Comparison of ENCODE assay signal across 16 mouse cellular contexts in the genomic region with DNA sequence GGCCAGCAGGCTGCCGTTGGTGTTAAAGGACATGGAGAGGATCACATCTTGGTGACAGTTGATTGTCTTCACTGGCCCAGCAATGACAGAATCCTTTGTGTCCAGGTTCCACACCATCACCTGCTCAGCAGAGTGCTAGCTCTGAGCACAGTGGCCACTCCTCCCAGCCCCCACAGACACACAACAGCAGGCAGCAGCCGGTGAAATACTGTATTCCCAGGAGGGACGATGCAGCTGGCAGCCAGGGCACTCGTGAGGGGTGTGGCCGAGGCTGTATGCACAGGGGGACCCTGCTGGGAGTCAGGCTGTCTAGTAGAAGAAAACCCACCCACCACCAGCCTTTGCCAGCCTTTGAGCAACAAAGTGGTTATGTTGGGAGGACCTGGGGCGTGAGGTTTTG. TPM values are rescaled to one million over a fixed set of nuclear protein-coding genes. Genes with fewer than 3 reads are reported as not detected.
A peak's percentile ranks its signal among the peaks of the same experiment; 100 is the strongest.
DNase-seq lines count a peak whose midpoint lies in the region; ATAC-seq and TF ChIP-seq lines count a peak whose summit lies in the region.
"Had no signal": no experiment of that assay in that cellular context is flagged by ENCODE, and none has a peak within 500 bp of the region (broad histone marks: within the 10 kb centered on the region; RNA-seq: fewer than 3 reads in every experiment).

No protein-coding gene starts in this region.

- H3K4me2 ChIP-seq in kidney, embryonic 16.5 days (replicated peaks; ENCODE audit: low read depth, low read length) = no peak overlapping the region
- no peak overlapping the region for H3K4me2 ChIP-seq in neural tube, embryonic 13.5 days
- H3K4me2 ChIP-seq in neural tube, embryonic 15.5 days = no peak overlapping the region
- no peak overlapping the region for H3K4me2 ChIP-seq in embryonic facial prominence, embryonic 14.5 days (ENCODE audit: low read depth, low read length)
- H3K4me2 ChIP-seq: hindbrain, embryonic 15.5 days; liver, embryonic 11.5 days; midbrain, embryonic 15.5 days had no signal

- no peak for DNase-seq in kidney, postnatal 36 days
- peak; percentile 77 for DNase-seq in embryonic facial prominence, embryonic 14.5 days (ENCODE audit: low spot score)
- DNase-seq in layer of hippocampus, postnatal 10 days (ENCODE audit: low spot score in 2 of 2) = no peak
- DNase-seq in gastrocnemius, adult 2 months = no peak
- DNase-seq: gastrocnemius, postnatal 14 days; heart, adult 2 months; kidney, adult 11 months; kidney, postnatal 25 days had no signal

- intact Hi-C loops in gastrocnemius, adult 2 months (cut with DNase I) = no loop called here

- H3K27ac ChIP-seq in kidney, embryonic 16.5 days (ENCODE audit: low read length) = no peak overlapping the region
- H3K27ac ChIP-seq in neural tube, embryonic 13.5 days (replicated peaks) = no peak overlapping the region
- no peak overlapping the region for H3K27ac ChIP-seq in neural tube, embryonic 15.5 days (replicated peaks)
- H3K27ac ChIP-seq in embryonic facial prominence, embryonic 14.5 days (replicated peaks; ENCODE audit: low read depth, low read length) = no peak overlapping the region
- 0 out of 2 replicates have a peak overlapping the region, but pooled peaks have one; percentile 1 for H3K27ac ChIP-seq in small intestine, adult 2 months (ENCODE audit: insufficient read depth, low read depth, low read length)
- no peak overlapping the region for H3K27ac ChIP-seq in gastrocnemius, adult 2 months
- H3K27ac ChIP-seq: heart, adult 2 months; hindbrain, embryonic 15.5 days; midbrain, embryonic 15.5 days; stomach, postnatal 0 days had no signal

- no peak overlapping the region for H3K9ac ChIP-seq in kidney, embryonic 16.5 days (replicated peaks; ENCODE audit: low read length)
- H3K9ac ChIP-seq in neural tube, embryonic 13.5 days = no peak overlapping the region
- no peak overlapping the region for H3K9ac ChIP-seq in neural tube, embryonic 15.5 days (replicated peaks)
- H3K9ac ChIP-seq in embryonic facial prominence, embryonic 14.5 days (ENCODE audit: low read depth, low read length) = no peak overlapping the region
- H3K9ac ChIP-seq: hindbrain, embryonic 15.5 days; midbrain, embryonic 15.5 days had no signal

- H3K9me3 ChIP-seq in kidney, embryonic 16.5 days (ENCODE audit: low read length) = no peaks in the 10 kb centered on the region
- H3K9me3 ChIP-seq in neural tube, embryonic 13.5 days = no peaks in the 10 kb centered on the region
- H3K9me3 ChIP-seq in neural tube, embryonic 15.5 days (replicated peaks) = no peaks in the 10 kb centered on the region
- H3K9me3 ChIP-seq in embryonic facial prominence, embryonic 14.5 days (ENCODE audit: control insufficient read depth, low read length) = no peaks in the 10 kb centered on the region
- H3K9me3 ChIP-seq: hindbrain, embryonic 15.5 days; midbrain, embryonic 15.5 days had no signal

- H3K4me3 ChIP-seq in kidney, embryonic 16.5 days (ENCODE audit: low read length) = no peak overlapping the region
- no peak overlapping the region for H3K4me3 ChIP-seq in neural tube, embryonic 13.5 days
- no peak overlapping the region for H3K4me3 ChIP-seq in neural tube, embryonic 15.5 days (replicated peaks)
- H3K4me3 ChIP-seq in embryonic facial prominence, embryonic 14.5 days (ENCODE audit: low read depth, low read length) = no peak overlapping the region
- H3K4me3 ChIP-seq in small intestine, adult 2 months (ENCODE audit: low read depth, low read length) = no peak overlapping the region
- no peak overlapping the region for H3K4me3 ChIP-seq in gastrocnemius, adult 2 months
- H3K4me3 ChIP-seq: heart, adult 2 months; hindbrain, embryonic 15.5 days; midbrain, embryonic 15.5 days had no signal

- 35% methylated on average over 6 of the region's 6 CpGs for WGBS in kidney, embryonic 16.5 days
- 31% methylated on average over 6 of the region's 6 CpGs for whole genome bisulfite sequencing in neural tube, embryonic 13.5 days
- WGBS in neural tube, embryonic 15.5 days = 32% methylated on average over 6 of the region's 6 CpGs
- 34% methylated on average over 5 of the region's 6 CpGs for WGBS in embryonic facial prominence, embryonic 14.5 days
- WGBS in small intestine, adult 2 months = 66% methylated on average over 6 of the region's 6 CpGs

- ATAC-seq in kidney, embryonic 16.5 days (ENCODE audit: low FRiP score, low TSS enrichment) = peak; percentile 32; the same call in 1 of the 2 replicates
- peak; percentile 40; the same call in 1 of the 2 replicates for ATAC-seq in neural tube, embryonic 13.5 days (ENCODE audit: low read depth)
- no peak for ATAC-seq in neural tube, embryonic 15.5 days (ENCODE audit: low FRiP score)
- ATAC-seq in embryonic facial prominence, embryonic 14.5 days (ENCODE audit: low read depth) = peak; percentile 81
- ATAC-seq: midbrain, embryonic 15.5 days had no signal

- H3K4me1 ChIP-seq in kidney, embryonic 16.5 days (ENCODE audit: insufficient read depth, low read length) = no peaks in the 10 kb centered on the region
- H3K4me1 ChIP-seq in neural tube, embryonic 13.5 days (replicated peaks) = peaks cover 4% of the 10 kb centered on the region; the same call in 1 of the 2 replicates
- no peaks in the 10 kb centered on the region for H3K4me1 ChIP-seq in neural tube, embryonic 15.5 days
- no peaks in the 10 kb centered on the region for H3K4me1 ChIP-seq in embryonic facial prominence, embryonic 14.5 days (ENCODE audit: control insufficient read depth, insufficient read depth, low read length)
- peaks cover 16% of the 10 kb centered on the region for H3K4me1 ChIP-seq in small intestine, adult 2 months (ENCODE audit: control insufficient read depth, insufficient read depth, insufficient read length, low read length)
- H3K4me1 ChIP-seq: hindbrain, embryonic 15.5 days; midbrain, embryonic 15.5 days had no signal

- no peak for TF ChIP-seq CTCF in small intestine, adult 2 months (IDR thresholded peaks at IDR 0.05; ENCODE audit: extremely low read depth, insufficient read length, insufficient replicate concordance, low read depth, low read length)
- no peak for TF ChIP-seq CTCF in gastrocnemius, adult 2 months (IDR thresholded peaks at IDR 0.05)

- H3K36me3 ChIP-seq in kidney, embryonic 16.5 days (ENCODE audit: insufficient read depth, low read length) = no peaks in the 10 kb centered on the region
- H3K36me3 ChIP-seq in neural tube, embryonic 13.5 days = no peaks in the 10 kb centered on the region
- peaks cover 15% of the 10 kb centered on the region; the same call in 1 of the 2 replicates for H3K36me3 ChIP-seq in neural tube, embryonic 15.5 days
- H3K36me3 ChIP-seq in embryonic facial prominence, embryonic 14.5 days (ENCODE audit: control insufficient read depth, insufficient read depth, low read length) = no peaks in the 10 kb centered on the region
- H3K36me3 ChIP-seq in small intestine, adult 2 months (ENCODE audit: control insufficient read depth, insufficient read depth, low read length) = peaks cover 89% of the 10 kb centered on the region
- H3K36me3 ChIP-seq: midbrain, embryonic 15.5 days had no signal

- TF ChIP-seq POLR2A in small intestine, adult 2 months (IDR thresholded peaks at IDR 0.05; ENCODE audit: low read depth, low read length) = no peak

- no peaks in the 10 kb centered on the region for H3K27me3 ChIP-seq in kidney, embryonic 16.5 days (ENCODE audit: insufficient read depth, low read length)
- H3K27me3 ChIP-seq in neural tube, embryonic 13.5 days = no peaks in the 10 kb centered on the region
- no peaks in the 10 kb centered on the region for H3K27me3 ChIP-seq in neural tube, embryonic 15.5 days (replicated peaks)
- H3K27me3 ChIP-seq in embryonic facial prominence, embryonic 14.5 days (replicated peaks; ENCODE audit: control insufficient read depth, insufficient read depth, low read length) = no peaks in the 10 kb centered on the region
- H3K27me3 ChIP-seq in small intestine, adult 2 months (ENCODE audit: control insufficient read depth, insufficient read depth, low read length) = no peaks in the 10 kb centered on the region
- H3K27me3 ChIP-seq: hindbrain, embryonic 15.5 days; midbrain, embryonic 15.5 days had no signal

RNA-seq across cellular contexts. Expression of a gene that starts 10.8 kb away (rescaled TPM):
- polyA plus RNA-seq in kidney, embryonic 16.5 days (2015; fragmentation: Nextera tagmentation; extraction: Ambion mirVana) = 2.1 and 2.9 TPM in 2 replicates
- polyA plus RNA-seq in neural tube, embryonic 13.5 days (2015; fragmentation: Nextera tagmentation; extraction: Ambion mirVana) = 0.95 and 2.1 TPM in 2 replicates
- 1.5 and 5.1 TPM in 2 replicates for polyA plus RNA-seq in neural tube, embryonic 15.5 days (2015; fragmentation: Nextera tagmentation; extraction: Ambion mirVana)
- 2.9 and 4.0 TPM in 2 replicates for polyA plus RNA-seq in embryonic facial prominence, embryonic 14.5 days (2014; fragmentation: Nextera tagmentation; extraction: Ambion mirVana)
- polyA plus RNA-seq in small intestine, adult 2 months (2012; rRNA removed) = 24.9 and 58.2 TPM in 2 replicates
- total RNA-seq in layer of hippocampus, postnatal 10 days (2021) = under 1 TPM; 0.62 to 0.69 TPM
- 1 to 10 TPM in 1 of 2 experiments, under 1 TPM in 1; 0.56 to 1.2 TPM for total RNA-seq in gastrocnemius, adult 2 months (2021)

RNA-seq across cellular contexts. Expression of a gene that starts 55.3 kb away (rescaled TPM):
- 5.9 and 6.4 TPM in 2 replicates for polyA plus RNA-seq in kidney, embryonic 16.5 days (2015; fragmentation: Nextera tagmentation; extraction: Ambion mirVana)
- 11.8 and 14.4 TPM in 2 replicates for polyA plus RNA-seq in neural tube, embryonic 13.5 days (2015; fragmentation: Nextera tagmentation; extraction: Ambion mirVana)
- 9.8 and 18.7 TPM in 2 replicates for polyA plus RNA-seq in neural tube, embryonic 15.5 days (2015; fragmentation: Nextera tagmentation; extraction: Ambion mirVana)
- polyA plus RNA-seq in embryonic facial prominence, embryonic 14.5 days (2014; fragmentation: Nextera tagmentation; extraction: Ambion mirVana) = 4.0 and 5.0 TPM in 2 replicates
- 104 and 312 TPM in 2 replicates for polyA plus RNA-seq in small intestine, adult 2 months (2012; rRNA removed)
- 10 to 100 TPM; 35.6 to 37.6 TPM for total RNA-seq in layer of hippocampus, postnatal 10 days (2021)
- under 1 TPM; 0.10 to 0.39 TPM for total RNA-seq in gastrocnemius, adult 2 months (2021)

RNA-seq across cellular contexts. Expression of a gene that starts 57.7 kb away (rescaled TPM):
- polyA plus RNA-seq in kidney, embryonic 16.5 days (2015; fragmentation: Nextera tagmentation; extraction: Ambion mirVana) = 75.7 and 78.5 TPM in 2 replicates
- polyA plus RNA-seq in neural tube, embryonic 13.5 days (2015; fragmentation: Nextera tagmentation; extraction: Ambion mirVana) = 70.4 and 72.2 TPM in 2 replicates
- polyA plus RNA-seq in neural tube, embryonic 15.5 days (2015; fragmentation: Nextera tagmentation; extraction: Ambion mirVana) = 76.5 and 85.4 TPM in 2 replicates
- 75.3 and 79.9 TPM in 2 replicates for polyA plus RNA-seq in embryonic facial prominence, embryonic 14.5 days (2014; fragmentation: Nextera tagmentation; extraction: Ambion mirVana)
- polyA plus RNA-seq in small intestine, adult 2 months (2012; rRNA removed) = 21.2 and 36.0 TPM in 2 replicates
- total RNA-seq in layer of hippocampus, postnatal 10 days (2021) = 10 to 100 TPM; 34.0 to 39.6 TPM
- 10 to 100 TPM; 15.1 to 20.6 TPM for total RNA-seq in gastrocnemius, adult 2 months (2021)
